ENCODE assay signal across 11 mouse cellular contexts in genomic region chr12:108686926-108687325, GRCm38 (mm10). TPM values are rescaled to one million over a fixed set of nuclear protein-coding genes. Genes with fewer than 3 reads are reported as not detected.
DNase-seq lines count a peak whose midpoint lies in the region; ATAC-seq and TF ChIP-seq lines count a peak whose summit lies in the region.
"Had no signal": no experiment of that assay in that cellular context is flagged by ENCODE, and none has a peak within 500 bp of the region (broad histone marks: within the 10 kb centered on the region; RNA-seq: fewer than 3 reads in every experiment).

No protein-coding gene starts in this region.

- no peaks in the 10 kb centered on the region for H3K9me3 ChIP-seq in heart, embryonic 10.5 days
- H3K9me3 ChIP-seq in stomach, embryonic 16.5 days (replicated peaks; ENCODE audit: control insufficient read depth, low read length), result no peaks in the 10 kb centered on the region
- H3K9me3 ChIP-seq: limb, embryonic 12.5 days had no signal

- no peak for DNase-seq in heart, adult 2 months
- DNase-seq in heart, embryonic 10.5 days (ENCODE audit: low spot score), result no peak
- DNase-seq in thymus, adult 2 months, result no peak
- no peak for DNase-seq in thymus, postnatal 36 days
- DNase-seq in kidney, postnatal 25 days, result peak; percentile 45 to 76
- no peak for DNase-seq in right cerebral cortex, adult 2 months (ENCODE audit: low spot score in 2 of 2)
- DNase-seq in gastrocnemius, adult 8-10 months (ENCODE audit: low spot score in 2 of 2), result no peak
- DNase-seq: heart, postnatal 36 days had no signal

- no peak overlapping the region for H3K4me3 ChIP-seq in heart, adult 2 months
- no peak overlapping the region for H3K4me3 ChIP-seq in heart, embryonic 10.5 days
- H3K4me3 ChIP-seq in thymus, adult 2 months (ENCODE audit: control insufficient read depth, insufficient read depth, low read length), result no peak overlapping the region
- no peak overlapping the region for H3K4me3 ChIP-seq in stomach, embryonic 16.5 days (replicated peaks; ENCODE audit: low read length)
- H3K4me3 ChIP-seq: erythroblast, embryonic 14.5 days; limb, embryonic 12.5 days had no signal

- no peak overlapping the region for H3K4me2 ChIP-seq in stomach, embryonic 16.5 days (ENCODE audit: low read depth, low read length)
- H3K4me2 ChIP-seq: limb, embryonic 12.5 days had no signal

- no peaks in the 10 kb centered on the region for H3K27me3 ChIP-seq in heart, adult 2 months (ENCODE audit: control insufficient read depth, insufficient read depth, low read length)
- no peaks in the 10 kb centered on the region for H3K27me3 ChIP-seq in heart, embryonic 10.5 days (ENCODE audit: insufficient read depth, poor library complexity, severe bottlenecking)
- H3K27me3 ChIP-seq in thymus, adult 2 months (ENCODE audit: control insufficient read depth, insufficient read depth, low read length), result no peaks in the 10 kb centered on the region
- H3K27me3 ChIP-seq in stomach, embryonic 16.5 days (ENCODE audit: control insufficient read depth, insufficient read depth, low read length), result no peaks in the 10 kb centered on the region
- H3K27me3 ChIP-seq: limb, embryonic 12.5 days had no signal

- no peaks in the 10 kb centered on the region for H3K79me2 ChIP-seq in heart, adult 2 months (replicated peaks; ENCODE audit: control insufficient read depth, insufficient read depth, low read length)

- H3K4me1 ChIP-seq in heart, adult 2 months (ENCODE audit: control insufficient read depth, insufficient read depth, low read length), result peaks cover 11% of the 10 kb centered on the region
- peaks cover 25% of the 10 kb centered on the region for H3K4me1 ChIP-seq in heart, embryonic 10.5 days
- peaks cover 47% of the 10 kb centered on the region for H3K4me1 ChIP-seq in thymus, adult 2 months (replicated peaks; ENCODE audit: control insufficient read depth, insufficient read depth, low read length)
- H3K4me1 ChIP-seq in stomach, embryonic 16.5 days (ENCODE audit: control insufficient read depth, insufficient read depth, low read length), result peaks cover 29% of the 10 kb centered on the region
- H3K4me1 ChIP-seq: limb, embryonic 12.5 days had no signal

- peak overlapping the region; percentile 31; the same call in 1 of the 2 replicates for H3K27ac ChIP-seq in heart, adult 2 months
- H3K27ac ChIP-seq in heart, embryonic 10.5 days, result no peak overlapping the region
- peak overlapping the region; percentile 48; the same call in 1 of the 2 replicates for H3K27ac ChIP-seq in thymus, adult 2 months (ENCODE audit: control insufficient read depth, insufficient read depth, low read length)
- H3K27ac ChIP-seq in stomach, embryonic 16.5 days (ENCODE audit: low read length), result peak overlapping the region; percentile 68
- H3K27ac ChIP-seq: limb, embryonic 12.5 days had no signal

- H3K9ac ChIP-seq in heart, adult 2 months (ENCODE audit: low read depth, low read length), result no peak overlapping the region
- peak overlapping the region; percentile 47 for H3K9ac ChIP-seq in stomach, embryonic 16.5 days (ENCODE audit: low read length)
- H3K9ac ChIP-seq: limb, embryonic 12.5 days had no signal

- peak; percentile 34; the same call in 1 of the 2 replicates for ATAC-seq in stomach, embryonic 16.5 days (ENCODE audit: insufficient read depth, low FRiP score)

- intact Hi-C loops in heart, adult 2 months (cut with DNase I), result loop anchor here (5.0 kb wide), 1 partner anchor 70 kb away; no protein-coding TSS in a partner anchor

- TF ChIP-seq POLR2A in heart, adult 2 months (IDR thresholded peaks at IDR 0.05; ENCODE audit: insufficient read depth, low read depth, low read length), result no peak
- no peak for TF ChIP-seq POLR2A in thymus, adult 2 months (IDR thresholded peaks at IDR 0.05; ENCODE audit: control insufficient read depth, extremely low read depth, insufficient read depth, low read length, poor library complexity)

- TF ChIP-seq EP300 in heart, adult 2 months (IDR thresholded peaks at IDR 0.05; ENCODE audit: insufficient read depth, low read depth, low read length), result no peak

- WGBS in heart, adult 2 months, result 48% methylated on average over 6 of the region's 6 CpGs
- 71% methylated on average over 6 of the region's 6 CpGs for WGBS in heart, embryonic 10.5 days
- WGBS in thymus, adult 2 months, result 86% methylated on average over 6 of the region's 6 CpGs
- WGBS in stomach, embryonic 16.5 days, result 50% methylated on average over 6 of the region's 6 CpGs

- TF ChIP-seq CTCF in heart, adult 2 months (IDR thresholded peaks at IDR 0.05), result peak; percentile 52
- no peak for TF ChIP-seq CTCF in thymus, adult 2 months (IDR thresholded peaks at IDR 0.05; ENCODE audit: borderline replicate concordance, control insufficient read depth, extremely low read depth, insufficient read depth, low read length, poor library complexity)

- no peaks in the 10 kb centered on the region for H3K36me3 ChIP-seq in heart, adult 2 months (ENCODE audit: control insufficient read depth, insufficient read depth, low read length)
- H3K36me3 ChIP-seq in heart, embryonic 10.5 days, result peaks cover 69% of the 10 kb centered on the region
- H3K36me3 ChIP-seq in thymus, adult 2 months (ENCODE audit: control insufficient read depth, insufficient read depth, low read length), result 0 out of 2 replicates have a peak, but pooled peaks cover 3% of the 10 kb centered on the region
- H3K36me3 ChIP-seq in stomach, embryonic 16.5 days (ENCODE audit: control insufficient read depth, insufficient read depth, low read length), result no peaks in the 10 kb centered on the region

RNA-seq across cellular contexts. Expression of gene Degs2, which starts 15.2 kb away (rescaled TPM):
- total RNA-seq in heart, adult 2 months (2021), result under 1 TPM; 0.50 to 0.55 TPM
- polyA plus RNA-seq in heart, adult 2 months (2012; rRNA removed), result 1.00 TPM in 2 replicates
- 0.39 and 0.94 TPM in 2 replicates for polyA plus RNA-seq in heart, embryonic 10.5 days (2016; fragmentation: Nextera tagmentation; extraction: Ambion mirVana)
- polyA plus RNA-seq in thymus, adult 2 months (2012; rRNA removed), result 21.1 and 21.6 TPM in 2 replicates
- polyA plus RNA-seq in stomach, embryonic 16.5 days (2015; fragmentation: Nextera tagmentation; extraction: Ambion mirVana), result 42.9 and 56.5 TPM in 2 replicates
- total RNA-seq in gastrocnemius, adult 8-10 months (2022), result under 1 TPM in 2 of 4 experiments, not detected in 2; 0.29 to 0.48 TPM
- polyA plus RNA-seq: erythroblast, embryonic 14.5 days had no signal

Comparison
In these comparisons a context has a peak if more than half of its experiments do, and no peak if none do; other contexts are left out.
1. DNase-seq: peak in kidney, postnatal 25 days (2 of 2); none in heart, adult 2 months (0 of 2), heart, embryonic 10.5 days (single experiment), thymus, adult 2 months (single experiment), thymus, postnatal 36 days (0 of 2), right cerebral cortex, adult 2 months (0 of 2) and gastrocnemius, adult 8-10 months (0 of 2).
2. RNA of gene Degs2, which starts 15.2 kb away (polyA plus RNA-seq): 42.9 to 56.5 TPM in stomach, embryonic 16.5 days and 21.1 to 21.6 TPM in thymus, adult 2 months; 1.00 TPM in heart, adult 2 months and 0.39 to 0.94 TPM in heart, embryonic 10.5 days; every median in the first group is over 10 times any median in the second.